Mouse (Mus musculus) thymus, postnatal 25 days (tissue): ENCODE measurements around the gene Kif4.

Experiments
- DNase-seq: peaks from one replicate; pipeline ENCODE4 v3.0.0; 2022

Gene Kif4

DNA sequence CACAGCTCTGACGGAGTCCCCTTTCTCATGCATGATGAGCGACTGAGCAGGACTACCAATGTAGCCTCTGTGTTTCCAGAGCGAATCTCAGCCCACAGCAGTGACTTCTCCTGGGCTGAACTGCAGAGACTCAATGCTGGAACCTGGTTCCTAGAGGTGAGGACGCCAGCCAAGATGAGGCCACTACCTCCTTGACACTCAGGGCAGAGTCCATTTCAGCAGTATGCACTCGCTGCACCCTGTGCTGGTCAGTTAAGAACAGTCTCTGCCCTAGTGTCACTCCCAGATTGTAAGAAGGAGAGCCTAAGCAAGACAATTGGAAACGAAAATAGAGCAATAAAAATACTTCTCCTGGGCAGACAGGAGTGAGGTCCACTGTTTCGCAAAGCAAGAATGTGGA, 108.8 kb downstream of the Kif4 start:
- DNase-seq, result no peak

GRCm38 (mm10) chrX:100738918-100739317, 113.4 kb downstream of the Kif4 start:
- peak; percentile 6 for DNase-seq

GRCm38 (mm10) chrX:100739443-100739842, 113.9 kb downstream of the Kif4 start:
- DNase-seq, result no peak

GRCm38 (mm10) chrX:100740785-100741184, 115.2 kb downstream of the Kif4 start:
- DNase-seq, result no peak

DNA sequence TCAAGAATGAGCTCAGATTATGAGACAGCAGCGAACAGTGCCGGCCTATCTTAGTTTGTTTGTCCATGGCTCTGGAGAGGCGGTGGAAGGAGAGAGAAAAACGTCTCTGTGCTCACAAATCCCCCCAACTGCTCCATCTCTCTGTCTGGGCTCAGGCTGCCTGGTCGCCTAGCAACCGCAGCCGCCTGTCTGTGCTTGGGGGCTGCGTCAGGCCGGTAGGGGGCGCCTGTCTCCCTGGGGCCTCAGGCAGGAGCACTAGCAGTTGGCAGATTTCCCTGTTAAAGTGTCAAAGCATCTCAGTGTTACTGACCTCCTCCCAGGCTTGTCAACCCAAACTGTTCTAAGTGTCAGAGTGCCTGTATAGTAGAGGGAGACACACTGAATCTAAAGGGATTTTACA, 116.4 kb downstream of the Kif4 start:
- DNase-seq, result peak; percentile 58

- DNase-seq, result no peak
These were observed 140.3 kb downstream of the Kif4 start for GRCm38 (mm10) chrX:100765855-100766254.

DNA sequence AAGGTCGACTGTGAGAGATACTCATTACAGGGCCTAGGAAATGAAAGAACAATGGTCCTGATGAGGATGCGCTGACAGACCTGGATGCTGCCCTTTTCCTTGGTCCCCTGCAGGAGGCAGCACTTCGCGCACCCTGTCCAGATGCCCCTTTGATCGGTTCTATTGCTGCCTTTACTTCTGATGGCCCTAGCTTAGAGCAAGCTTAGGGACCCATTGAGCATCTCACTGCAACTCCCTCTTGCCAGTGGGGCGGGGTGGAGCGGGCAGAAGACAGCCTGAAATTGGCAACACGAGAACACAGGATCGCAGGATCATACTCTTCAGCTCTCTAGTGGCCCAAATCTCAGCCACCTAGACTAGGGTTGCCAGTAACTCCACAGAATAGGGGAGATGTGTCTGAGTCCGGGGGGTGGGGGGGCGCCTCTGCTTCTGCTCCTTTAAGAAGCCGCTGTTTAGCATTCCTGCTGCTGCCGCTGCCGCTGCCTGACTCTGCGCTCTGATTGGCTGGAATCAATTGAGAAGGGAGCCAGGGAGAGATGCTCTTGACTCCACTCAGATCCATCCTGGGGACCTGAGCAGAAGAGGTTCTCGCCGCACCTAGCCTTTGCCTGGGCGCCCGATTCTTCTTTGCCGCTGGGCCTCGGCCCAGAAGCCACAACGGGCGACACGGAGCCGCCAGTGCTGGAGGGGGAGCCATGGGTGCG, 141.8 kb downstream of the Kif4 start, which contains the start of gene Dlg3:
Gene Dlg3 (plus strand): TSS at position 542 of the 704 bp plus-strand sequence.
- no peak for DNase-seq

GRCm38 (mm10) chrX:100767885-100768626, 142.5 kb downstream of the Kif4 start:
- DNase-seq, result no peak

DNA sequence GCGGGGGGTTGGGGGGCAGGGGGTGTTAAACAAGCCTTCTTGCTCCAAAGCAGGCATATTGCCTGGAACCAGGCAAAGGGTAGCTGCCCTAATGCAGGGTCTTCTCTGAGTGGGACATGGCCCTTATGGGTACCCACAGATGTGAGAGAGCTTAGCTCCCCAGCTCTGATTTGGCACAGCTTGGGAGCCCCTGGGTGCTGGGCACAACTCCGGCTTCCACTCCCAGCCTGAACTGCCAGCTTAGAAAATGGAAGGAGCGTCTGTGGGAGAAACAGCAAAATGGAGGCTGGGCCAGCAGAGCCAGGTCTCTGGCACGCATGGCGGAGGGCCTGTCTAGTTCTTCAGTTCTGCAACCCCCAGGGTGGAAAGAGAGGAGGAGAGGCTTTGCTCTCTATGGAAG, 143.7 kb downstream of the Kif4 start:
- no peak for DNase-seq

DNA sequence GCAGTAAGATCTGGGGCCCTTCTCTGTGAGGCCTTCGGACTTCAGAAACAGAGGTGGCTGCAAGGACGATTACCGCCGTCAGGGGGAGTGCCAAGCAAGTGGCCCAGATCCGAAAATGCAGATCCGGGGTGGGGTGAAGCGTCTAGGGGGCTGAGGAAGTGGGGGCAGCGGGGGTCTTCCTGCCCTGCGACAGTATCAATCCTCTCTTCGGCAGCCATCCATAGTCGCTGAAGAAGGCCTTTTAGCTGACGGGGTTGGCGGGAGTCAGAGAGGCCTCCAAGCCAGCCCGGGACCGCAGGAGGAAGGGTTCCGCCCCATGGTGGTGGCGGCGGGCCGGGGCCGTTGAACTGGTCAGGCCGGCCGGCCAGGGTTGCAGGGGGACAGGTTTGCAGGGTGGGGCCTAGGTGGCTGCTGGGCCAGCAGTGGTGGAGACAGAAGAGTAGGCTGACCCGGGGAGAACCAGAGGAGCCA, 148.8 kb downstream of the Kif4 start:
- DNase-seq, result peak; percentile 78

DNA sequence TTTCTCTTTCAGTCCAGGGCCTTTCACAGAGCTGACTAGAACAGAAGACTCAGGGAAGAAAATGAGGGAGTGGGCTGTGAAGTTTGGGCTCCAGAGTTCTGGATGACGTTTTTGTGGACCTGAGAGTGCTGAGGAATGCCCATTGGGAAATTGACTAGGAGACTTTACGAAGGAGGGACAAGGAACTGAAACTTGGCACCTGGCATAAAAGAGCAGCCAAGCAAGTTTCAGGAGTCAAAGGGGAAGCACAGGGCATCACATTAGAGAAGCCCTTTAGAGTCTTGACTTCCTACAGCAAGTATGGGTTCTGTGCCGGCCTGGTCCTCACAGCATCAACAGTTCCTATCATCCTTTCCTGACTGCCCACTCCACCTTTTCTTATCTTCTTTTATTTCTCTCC, 149.9 kb downstream of the Kif4 start:
- no peak for DNase-seq

GRCm38 (mm10) chrX:100776494-100776893, 151.0 kb downstream of the Kif4 start:
- DNase-seq, result peak; percentile 64
